Comparison of ENCODE assay signal across 1 mouse cellular context in genomic region chr17:23771284-23772218, GRCm38 (mm10).
TF ChIP-seq lines count a peak whose summit lies in the region.

Gene Flywch1 (minus strand): TSS chr17:23771602.

TF ChIP-seq in CH12.LX, 34 proteins besides CTCF, POLR2A, EP300 and RAD21 (continued from another document):
- TF ChIP-seq ZKSCAN1 (IDR thresholded peaks at IDR 0.05; ENCODE audit: borderline replicate concordance, low read depth, low read length) (no peak), NRF1 (IDR thresholded peaks at IDR 0.05; ENCODE audit: low read depth, low read length) (peak; percentile 96), UBTF (IDR thresholded peaks at IDR 0.05; ENCODE audit: low read depth, low read length) (no peak), ZMIZ1 (IDR thresholded peaks at IDR 0.05; ENCODE audit: low read depth, low read length) (peak; percentile 45; the same call in 1 of the 2 replicates), HCFC1 (IDR thresholded peaks at IDR 0.05; ENCODE audit: low read depth, low read length) (peak; percentile 86), SMC3 (IDR thresholded peaks at IDR 0.05; ENCODE audit: low read depth, low read length) (no peak), MAX (IDR thresholded peaks at IDR 0.05; ENCODE audit: low read length) (no peak; the same call in 1 of the 2 replicates), MXI1 (IDR thresholded peaks at IDR 0.05; ENCODE audit: low read depth, low read length) (peak; percentile 80), TCF12 (IDR thresholded peaks at IDR 0.05; ENCODE audit: low read depth, low read length) (peak; percentile 81), JUND (conservative IDR thresholded peaks at IDR 0.05; ENCODE audit: low read depth, low read length) (no peak), GABPA (IDR thresholded peaks at IDR 0.05; ENCODE audit: insufficient replicate concordance, low read depth, low read length) (no peak), POLR2AphosphoS2 (IDR thresholded peaks at IDR 0.05; ENCODE audit: low read depth, low read length) (no peak)
TF ChIP-seq in CH12.LX: peak in this region for 16.
